Mouse (Mus musculus) lung, adult 2 months (tissue): ENCODE data around the gene Tlk2. TPM values are rescaled to one million over a fixed set of nuclear protein-coding genes. Genes with fewer than 3 reads are reported as not detected.

Experiments used
- DNase-seq: peaks from one replicate; pipeline ENCODE4 v3.0.0; 2022
- H3K4me1 ChIP-seq: fragments of 200-500 bp; 2 replicates; pipeline ENCODE4 v1.6.1; 2011; ENCODE audit warnings: low read length; ENCODE audit not compliant: control insufficient read depth, insufficient read depth
- H3K4me3 ChIP-seq: fragments of 200-500 bp; replicated peaks from 2 replicates; pipeline ENCODE3; 2011; ENCODE audit warnings: low read depth, mild to moderate bottlenecking, control low read depth, low read length; ENCODE audit errors: extremely low read depth
- CTCF ChIP-seq: fragments of 200-500 bp; IDR thresholded peaks from 2 replicates; pipeline ENCODE4 v1.5.1; 2011; ENCODE audit warnings: mild to moderate bottlenecking, low read length, control low read depth; ENCODE audit not compliant: insufficient read depth
- POLR2A ChIP-seq: fragments of 200-500 bp; IDR thresholded peaks from 2 replicates; pipeline ENCODE4 v1.6.1; 2011; ENCODE audit warnings: low read depth, mild to moderate bottlenecking, control low read depth, low read length, borderline replicate concordance; ENCODE audit errors: extremely low read depth
- WGBS: fragments of 180-500 bp; shearing (Covaris S2); methylation state at CpG from one replicate; pipeline ENCODE4 v1.1.7; 2018; 5-methylcytosine and 5-hydroxymethylcytosine counted together
- polyA plus RNA-seq: library from polyadenylated mRNA; depleted of rRNA; stranded (reverse); fragments of >200 nt; gene quantifications from 2 replicates; pipeline ENCODE4 v1.2.3, GENCODE M21; 2012

The Tlk2 gene
- polyA plus RNA-seq, 1 experiment = 13.5 TPM

- H3K4me3 ChIP-seq = no peak overlapping the region
- no peaks in the 10 kb centered on the region; the same call in 1 of the 2 replicates for H3K4me1 ChIP-seq
- no peak for DNase-seq
- TF ChIP-seq POLR2A = no peak
- no peak for TF ChIP-seq CTCF
- WGBS = 50% methylated on average over 1 of the region's 1 CpGs
These were observed 67.8 kb downstream of the Tlk2 start for GRCm38 (mm10) chr11:105246369-105246768.

GRCm38 (mm10) chr11:105246785-105247184, 68.2 kb downstream of the Tlk2 start:
- WGBS = 74% methylated on average over 6 of the region's 6 CpGs
- TF ChIP-seq CTCF (no peak), POLR2A (no peak)

GRCm38 (mm10) chr11:105247321-105247720, 68.7 kb downstream of the Tlk2 start:
- no peak for DNase-seq
- Histone ChIP-seq H3K4me1 (no peaks in the 10 kb centered on the region; the same call in 1 of the 2 replicates), H3K4me3 (no peak overlapping the region)
- TF ChIP-seq CTCF (no peak), POLR2A (no peak)
- 80% methylated on average over 5 of the region's 5 CpGs for WGBS

More at GRCm38 (mm10) chr11:105246785-105247184, 68.2 kb downstream of the Tlk2 start:
- no peak overlapping the region for H3K4me3 ChIP-seq
- no peaks in the 10 kb centered on the region; the same call in 1 of the 2 replicates for H3K4me1 ChIP-seq
- DNase-seq = no peak

GRCm38 (mm10) chr11:105259733-105260132, 81.1 kb downstream of the Tlk2 start:
- TF ChIP-seq CTCF (no peak), POLR2A (no peak)
- H3K4me1 ChIP-seq = no peaks in the 10 kb centered on the region; the same call in none of the 2 replicates
- 51% methylated on average over 3 of the region's 3 CpGs for WGBS
- no peak for DNase-seq
- H3K4me3 ChIP-seq = no peak overlapping the region

- H3K4me1 ChIP-seq = no peaks in the 10 kb centered on the region; the same call in none of the 2 replicates
- TF ChIP-seq CTCF (no peak), POLR2A (no peak)
- no peak for DNase-seq
- 81% methylated on average over 5 of the region's 5 CpGs for WGBS
- H3K4me3 ChIP-seq = no peak overlapping the region
These were observed 82.5 kb downstream of the Tlk2 start for GRCm38 (mm10) chr11:105261116-105261515.

GRCm38 (mm10) chr11:105261601-105262351, 83.2 kb downstream of the Tlk2 start:
- Histone ChIP-seq H3K4me1 (no peaks in the 10 kb centered on the region; the same call in none of the 2 replicates), H3K4me3 (no peak overlapping the region)
- no peak for DNase-seq
- 52% methylated on average over 4 of the region's 4 CpGs for WGBS
- TF ChIP-seq POLR2A (no peak), CTCF (no peak)

- no peak for DNase-seq
- Histone ChIP-seq H3K4me1 (no peaks in the 10 kb centered on the region; the same call in none of the 2 replicates), H3K4me3 (no peak overlapping the region)
- TF ChIP-seq POLR2A (no peak), CTCF (no peak)
These were observed 85.9 kb downstream of the Tlk2 start for GRCm38 (mm10) chr11:105264506-105264905.

DNA sequence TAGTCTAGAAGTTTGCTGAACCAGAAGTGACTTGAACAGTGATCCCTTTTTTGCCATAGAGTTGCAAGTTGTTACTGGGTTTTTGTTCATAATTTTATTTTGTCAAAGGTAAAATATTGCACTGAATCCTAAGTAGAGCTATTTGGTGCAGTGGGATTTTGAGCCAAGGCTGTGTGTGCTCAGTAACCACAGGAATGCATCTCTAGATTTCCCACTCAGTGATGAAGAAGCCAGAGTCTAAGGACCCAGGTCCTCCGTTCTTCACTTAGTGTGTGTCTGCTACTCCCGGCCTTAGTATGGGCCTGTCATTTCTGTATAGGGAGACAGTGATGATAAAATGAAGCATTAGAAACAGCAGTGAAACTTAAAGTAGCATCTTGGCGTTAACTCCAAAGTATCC, 86.4 kb downstream of the Tlk2 start:
- TF ChIP-seq POLR2A (no peak), CTCF (no peak)
- H3K4me3 ChIP-seq = no peak overlapping the region
- WGBS = 75% methylated on average over 3 of the region's 3 CpGs
- no peaks in the 10 kb centered on the region; the same call in none of the 2 replicates for H3K4me1 ChIP-seq
- no peak for DNase-seq

DNA sequence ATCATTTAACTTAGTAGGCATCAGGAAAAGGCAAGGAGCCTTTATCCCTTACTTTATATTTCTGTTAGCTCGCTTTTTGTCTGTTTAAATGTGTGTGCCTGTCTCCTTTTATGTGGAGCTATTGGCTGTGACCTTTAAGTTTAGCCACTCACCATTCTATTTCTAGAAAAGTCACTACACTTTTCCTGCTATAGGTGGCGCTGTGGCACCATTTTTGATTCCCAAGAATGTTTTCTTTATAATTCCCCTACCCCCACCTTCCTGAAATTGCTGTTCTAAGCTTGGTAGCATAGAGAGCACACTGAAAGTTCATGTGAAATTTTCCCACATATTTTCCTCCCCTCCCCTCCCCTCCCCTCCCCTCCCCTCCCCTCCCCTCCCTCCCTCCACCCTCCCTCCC, 91.5 kb downstream of the Tlk2 start:
- peak; percentile 58 for DNase-seq
- Histone ChIP-seq H3K4me3 (no peak overlapping the region), H3K4me1 (no peaks in the 10 kb centered on the region)
- 25% methylated on average over 2 of the region's 2 CpGs for WGBS
- TF ChIP-seq CTCF (no peak), POLR2A (no peak)

GRCm38 (mm10) chr11:105280456-105280855, 101.8 kb downstream of the Tlk2 start:
- DNase-seq = no peak
- no peak overlapping the region for H3K4me3 ChIP-seq
- peaks cover 9% of the 10 kb centered on the region for H3K4me1 ChIP-seq
- TF ChIP-seq CTCF (no peak), POLR2A (no peak)
- 83% methylated on average over 6 of the region's 6 CpGs for WGBS
